Mouse (Mus musculus) erythroblast, embryonic 14.5 days (primary cell): Measurements from ENCODE around the gene Nsmce4a.

Experiments
- GATA1 ChIP-seq: IDR thresholded peaks from 2 replicates; pipeline ENCODE4 v1.6.1; 2012; ENCODE audit warnings: low read length, inconsistent platforms, mixed read lengths
- TAL1 ChIP-seq: IDR thresholded peaks from 3 replicates; pipeline ENCODE4 v1.6.1; 2012; ENCODE audit warnings: low read length, inconsistent platforms, mixed read lengths

GRCm38 (mm10) chr7:130621953-130622352 is 49.0 kb upstream of the Nsmce4a start:
- TF ChIP-seq TAL1, result no peak
- no peak for TF ChIP-seq GATA1
